Mouse (Mus musculus): Measurements from ENCODE around the gene Vav2.

GRCm38 (mm10) chr2:27365296-27365695 is 61.5 kb downstream of the Vav2 start:
- TF ChIP-seq CTCF (IDR thresholded peaks at IDR 0.05; ENCODE audit: control insufficient read depth, insufficient read depth, low read length) (no peak), POLR2A (IDR thresholded peaks at IDR 0.05; ENCODE audit: borderline replicate concordance, control insufficient read depth, low read depth, low read length) (no peak)

Data from bone marrow, adult 2 months (tissue).